Mouse (Mus musculus): Measurements from ENCODE around the gene Fgf2. TPM values are rescaled to one million over a fixed set of nuclear protein-coding genes. Genes with fewer than 3 reads are reported as not detected.

Gene Fgf2
- polyA plus RNA-seq, 1 experiment from 2014 or later: 0.10 TPM

- 24% methylated on average over 3 of the region's 3 CpGs for WGBS (ENCODE audit: insufficient replicate concordance)
- DNase-seq (no peak), ATAC-seq (ENCODE audit: low read depth) (peak; percentile 47; the same call in 1 of the 2 replicates)
- Histone ChIP-seq H3K27ac (no peak overlapping the region), H3K9me3 (replicated peaks) (no peaks in the 10 kb centered on the region), H3K9ac (no peak overlapping the region), H3K27me3 (no peaks in the 10 kb centered on the region), H3K4me1 (replicated peaks) (peaks cover 45% of the 10 kb centered on the region), H3K36me3 (no peaks in the 10 kb centered on the region), H3K4me3 (replicated peaks) (no peak overlapping the region), H3K4me2 (no peak overlapping the region)
Measured at GRCm38 (mm10) chr3:37326627-37327026, 21.5 kb upstream of the Fgf2 start.

GRCm38 (mm10) chr3:37328489-37328888 lies 19.7 kb upstream of the Fgf2 start:
- Histone ChIP-seq H3K4me1 (replicated peaks) (peaks cover 59% of the 10 kb centered on the region), H3K9me3 (replicated peaks) (no peaks in the 10 kb centered on the region), H3K27me3 (no peaks in the 10 kb centered on the region), H3K36me3 (no peaks in the 10 kb centered on the region), H3K27ac (no peak overlapping the region), H3K9ac (no peak overlapping the region), H3K4me2 (no peak overlapping the region), H3K4me3 (replicated peaks) (no peak overlapping the region)
- WGBS (ENCODE audit: insufficient replicate concordance): 40% methylated on average over 2 of the region's 2 CpGs
- no peak for ATAC-seq (ENCODE audit: low read depth)
- DNase-seq: no peak

- peaks cover 65% of the 10 kb centered on the region for H3K4me1 ChIP-seq (replicated peaks)
- WGBS (ENCODE audit: insufficient replicate concordance): 85% methylated on average over 1 of the region's 1 CpGs
- no peak overlapping the region for H3K9ac ChIP-seq
Measured at GRCm38 (mm10) chr3:37329963-37330362, 18.2 kb upstream of the Fgf2 start.

GRCm38 (mm10) chr3:37331999-37332449 lies 16.1 kb upstream of the Fgf2 start:
- no peak overlapping the region for H3K4me2 ChIP-seq
- peak overlapping the region; percentile 79 for H3K27ac ChIP-seq
- H3K9ac ChIP-seq: no peak overlapping the region
- DNase-seq (peak; percentile 61), ATAC-seq (ENCODE audit: low read depth) (peak; percentile 87)
- 5% methylated on average over 6 of the region's 6 CpGs for WGBS (ENCODE audit: insufficient replicate concordance)
- no peaks in the 10 kb centered on the region for H3K36me3 ChIP-seq
- H3K4me1 ChIP-seq (replicated peaks): peaks cover 51% of the 10 kb centered on the region
- H3K9me3 ChIP-seq (replicated peaks): no peaks in the 10 kb centered on the region
- no peaks in the 10 kb centered on the region for H3K27me3 ChIP-seq
- H3K4me3 ChIP-seq (replicated peaks): no peak overlapping the region

More at GRCm38 (mm10) chr3:37329963-37330362, 18.2 kb upstream of the Fgf2 start:
- ATAC-seq (ENCODE audit: low read depth): no peak
- no peak overlapping the region for H3K27ac ChIP-seq
- no peaks in the 10 kb centered on the region for H3K27me3 ChIP-seq
- DNase-seq: no peak
- H3K4me3 ChIP-seq (replicated peaks): no peak overlapping the region
- H3K9me3 ChIP-seq (replicated peaks): no peaks in the 10 kb centered on the region
- no peaks in the 10 kb centered on the region for H3K36me3 ChIP-seq
- H3K4me2 ChIP-seq: no peak overlapping the region

GRCm38 (mm10) chr3:37334053-37334452 lies 14.1 kb upstream of the Fgf2 start:
- 48% methylated on average over 4 of the region's 4 CpGs for WGBS (ENCODE audit: insufficient replicate concordance)
- peak overlapping the region; percentile 44; the same call in 1 of the 2 replicates for H3K27ac ChIP-seq
- ATAC-seq (ENCODE audit: low read depth): peak; percentile 78
- H3K27me3 ChIP-seq: no peaks in the 10 kb centered on the region
- H3K36me3 ChIP-seq: no peaks in the 10 kb centered on the region
- H3K4me1 ChIP-seq (replicated peaks): peaks cover 42% of the 10 kb centered on the region
- H3K4me2 ChIP-seq: no peak overlapping the region
- no peak for DNase-seq
- H3K9me3 ChIP-seq (replicated peaks): no peaks in the 10 kb centered on the region
- no peak overlapping the region for H3K9ac ChIP-seq
- no peak overlapping the region for H3K4me3 ChIP-seq (replicated peaks)

- Histone ChIP-seq H3K4me1 (replicated peaks) (0 out of 2 replicates have a peak, but pooled peaks cover 4% of the 10 kb centered on the region), H3K27ac (no peak overlapping the region), H3K4me2 (no peak overlapping the region), H3K27me3 (peaks cover 26% of the 10 kb centered on the region), H3K4me3 (replicated peaks) (no peak overlapping the region), H3K9ac (no peak overlapping the region), H3K9me3 (replicated peaks) (no peaks in the 10 kb centered on the region), H3K36me3 (no peaks in the 10 kb centered on the region)
- DNase-seq: no peak
- WGBS (ENCODE audit: insufficient replicate concordance): 45% methylated on average over 5 of the region's 5 CpGs
- ATAC-seq (ENCODE audit: low read depth): no peak
Measured at GRCm38 (mm10) chr3:37341110-37341509, 7.0 kb upstream of the Fgf2 start.

- no peak overlapping the region for H3K9ac ChIP-seq
- H3K4me3 ChIP-seq (replicated peaks): no peak overlapping the region
- DNase-seq: no peak
- 72% methylated on average over 5 of the region's 5 CpGs for WGBS (ENCODE audit: insufficient replicate concordance)
- no peaks in the 10 kb centered on the region for H3K36me3 ChIP-seq
- H3K4me1 ChIP-seq (replicated peaks): no peaks in the 10 kb centered on the region
- no peaks in the 10 kb centered on the region for H3K9me3 ChIP-seq (replicated peaks)
- no peak overlapping the region for H3K27ac ChIP-seq
- H3K4me2 ChIP-seq: no peak overlapping the region
- no peak; the same call in 1 of the 2 replicates for ATAC-seq (ENCODE audit: low read depth)
- peaks cover 43% of the 10 kb centered on the region for H3K27me3 ChIP-seq
Measured at GRCm38 (mm10) chr3:37342811-37343210, 5.3 kb upstream of the Fgf2 start.

- no peak overlapping the region for H3K27ac ChIP-seq
- no peak for DNase-seq
- H3K4me1 ChIP-seq (replicated peaks): peaks cover 31% of the 10 kb centered on the region
- WGBS (ENCODE audit: insufficient replicate concordance): 22% methylated on average over 9 of the region's 9 CpGs
- H3K27me3 ChIP-seq: peaks cover 72% of the 10 kb centered on the region
- H3K9me3 ChIP-seq (replicated peaks): no peaks in the 10 kb centered on the region
- no peak for ATAC-seq (ENCODE audit: low read depth)
- H3K9ac ChIP-seq: no peak overlapping the region
- no peaks in the 10 kb centered on the region for H3K36me3 ChIP-seq
- no peak overlapping the region for H3K4me3 ChIP-seq (replicated peaks)
- peak overlapping the region; percentile 82 for H3K4me2 ChIP-seq
Measured at GRCm38 (mm10) chr3:37347671-37348070, 475 bp upstream of the Fgf2 start.

GRCm38 (mm10) chr3:37349166-37349548 lies 1.0 kb downstream of the Fgf2 start:
- Histone ChIP-seq H3K9me3 (replicated peaks) (no peaks in the 10 kb centered on the region), H3K36me3 (no peaks in the 10 kb centered on the region), H3K9ac (peak overlapping the region; percentile 54; the same call in 1 of the 2 replicates), H3K27ac (no peak overlapping the region), H3K4me1 (replicated peaks) (peaks cover 31% of the 10 kb centered on the region), H3K4me2 (peak overlapping the region; percentile 82), H3K4me3 (replicated peaks) (peak overlapping the region; percentile 64), H3K27me3 (peaks cover 61% of the 10 kb centered on the region)
- 7% methylated on average over 8 of the region's 8 CpGs for WGBS (ENCODE audit: insufficient replicate concordance)
- no peak for ATAC-seq (ENCODE audit: low read depth)
- no peak for DNase-seq

GRCm38 (mm10) chr3:37350386-37350785 lies 2.2 kb downstream of the Fgf2 start:
- WGBS (ENCODE audit: insufficient replicate concordance): 9% methylated on average over 7 of the region's 7 CpGs
- no peak for DNase-seq
- peaks cover 53% of the 10 kb centered on the region for H3K27me3 ChIP-seq

GRCm38 (mm10) chr3:37353951-37354481 lies 5.9 kb downstream of the Fgf2 start:
- Histone ChIP-seq H3K27ac (no peak overlapping the region), H3K4me1 (replicated peaks) (peaks cover 20% of the 10 kb centered on the region), H3K27me3 (peaks cover 20% of the 10 kb centered on the region), H3K36me3 (no peaks in the 10 kb centered on the region), H3K4me3 (replicated peaks) (no peak overlapping the region), H3K9me3 (replicated peaks) (no peaks in the 10 kb centered on the region), H3K9ac (no peak overlapping the region), H3K4me2 (no peak overlapping the region)
- 72% methylated on average over 10 of the region's 10 CpGs for WGBS (ENCODE audit: insufficient replicate concordance)
- no peak for ATAC-seq (ENCODE audit: low read depth)
- no peak for DNase-seq

More at GRCm38 (mm10) chr3:37350386-37350785, 2.2 kb downstream of the Fgf2 start:
- H3K9me3 ChIP-seq (replicated peaks): no peaks in the 10 kb centered on the region
- no peak overlapping the region for H3K27ac ChIP-seq
- ATAC-seq (ENCODE audit: low read depth): peak; percentile 84
- H3K4me3 ChIP-seq (replicated peaks): no peak overlapping the region
- no peak overlapping the region for H3K9ac ChIP-seq
- peaks cover 31% of the 10 kb centered on the region for H3K4me1 ChIP-seq (replicated peaks)
- H3K4me2 ChIP-seq: 0 out of 2 replicates have a peak overlapping the region, but pooled peaks have one; percentile 6
- no peaks in the 10 kb centered on the region for H3K36me3 ChIP-seq

- Histone ChIP-seq H3K4me2 (no peak overlapping the region), H3K4me3 (replicated peaks) (no peak overlapping the region), H3K27ac (no peak overlapping the region), H3K36me3 (no peaks in the 10 kb centered on the region), H3K27me3 (peaks cover 20% of the 10 kb centered on the region), H3K9ac (no peak overlapping the region), H3K4me1 (replicated peaks) (peaks cover 13% of the 10 kb centered on the region), H3K9me3 (replicated peaks) (no peaks in the 10 kb centered on the region)
- no peak for DNase-seq
- no peak for ATAC-seq (ENCODE audit: low read depth)
- 75% methylated on average over 1 of the region's 1 CpGs for WGBS (ENCODE audit: insufficient replicate concordance)
Measured at GRCm38 (mm10) chr3:37354737-37355136, 6.6 kb downstream of the Fgf2 start.

Measured in liver, embryonic 13.5 days (tissue).